Mouse (Mus musculus) midbrain, embryonic 12.5 days (tissue): ENCODE measurements around the gene Cdkal1. TPM values are rescaled to one million over a fixed set of nuclear protein-coding genes. Genes with fewer than 3 reads are reported as not detected.

ENCODE experiments used
- ATAC-seq: fragments of 200-750 bp; cut with Nextera tagmentation; 2 replicates; pipeline ENCODE4 v1.8.0; 2017; ENCODE audit warnings: low read depth, moderate TSS enrichment, moderate library complexity; ENCODE audit not compliant: low FRiP score
- H3K27ac ChIP-seq: fragments of 300-500 bp; sonication (generic); replicated peaks from 2 replicates; pipeline ENCODE4 v1.5.1; 2016; ENCODE audit warnings: mild to moderate bottlenecking
- H3K27me3 ChIP-seq: fragments of 300-500 bp; sonication (generic); 2 replicates; pipeline ENCODE4 v1.6.1; 2016; ENCODE audit warnings: mild to moderate bottlenecking
- H3K36me3 ChIP-seq: fragments of 300-500 bp; sonication (generic); 2 replicates; pipeline ENCODE4 v1.6.1; 2016
- H3K4me1 ChIP-seq: fragments of 300-500 bp; sonication (generic); 2 replicates; pipeline ENCODE4 v1.6.1; 2016
- H3K4me2 ChIP-seq: fragments of 300-500 bp; sonication (generic); replicated peaks from 2 replicates; pipeline ENCODE4 v1.6.1; 2016; ENCODE audit warnings: mild to moderate bottlenecking, moderate library complexity
- H3K4me3 ChIP-seq: fragments of 300-500 bp; sonication (generic); 2 replicates; pipeline ENCODE4 v1.5.1; 2016; ENCODE audit warnings: mild to moderate bottlenecking
- H3K9ac ChIP-seq: fragments of 300-500 bp; sonication (generic); replicated peaks from 2 replicates; pipeline ENCODE4 v1.6.1; 2016; ENCODE audit warnings: mild to moderate bottlenecking, moderate library complexity
- H3K9me3 ChIP-seq: fragments of 300-500 bp; sonication (generic); 2 replicates; pipeline ENCODE4 v1.6.1; 2016; ENCODE audit warnings: mild to moderate bottlenecking
- WGBS: fragments of 180-500 bp; shearing (Covaris S2); methylation state at CpG from one replicate; pipeline ENCODE4 v1.1.7; 2016; 5-methylcytosine and 5-hydroxymethylcytosine counted together
- polyA plus RNA-seq: library from polyadenylated mRNA; unstranded; fragments of >200 nt; fragmentation: Nextera tagmentation; extraction: Ambion mirVana; gene quantifications from 2 replicates; pipeline ENCODE4 v1.2.1, GENCODE M21; 2016

Cdkal1 gene
- polyA plus RNA-seq, 1 experiment from 2014 or later: 33.3 TPM

- ATAC-seq: no peak
- Histone ChIP-seq H3K27me3 (no peaks in the 10 kb centered on the region), H3K9ac (no peak overlapping the region), H3K4me1 (no peaks in the 10 kb centered on the region), H3K4me2 (no peak overlapping the region), H3K4me3 (no peak overlapping the region), H3K9me3 (peaks cover 6% of the 10 kb centered on the region; the same call in 1 of the 2 replicates), H3K36me3 (no peaks in the 10 kb centered on the region), H3K27ac (peak overlapping the region; percentile 30; the same call in 1 of the 2 replicates)
- 78% methylated on average over 5 of the region's 5 CpGs for WGBS
These were observed 265.3 kb downstream of the Cdkal1 start for GRCm38 (mm10) chr13:29590164-29590563.

GRCm38 (mm10) chr13:29588693-29589092 lies 266.8 kb downstream of the Cdkal1 start:
- Histone ChIP-seq H3K4me1 (no peaks in the 10 kb centered on the region), H3K4me3 (no peak overlapping the region), H3K4me2 (no peak overlapping the region), H3K9ac (no peak overlapping the region), H3K27me3 (no peaks in the 10 kb centered on the region), H3K36me3 (no peaks in the 10 kb centered on the region), H3K27ac (no peak overlapping the region), H3K9me3 (peaks cover 6% of the 10 kb centered on the region; the same call in 1 of the 2 replicates)
- 97% methylated on average over 4 of the region's 4 CpGs for WGBS
- no peak for ATAC-seq

DNA sequence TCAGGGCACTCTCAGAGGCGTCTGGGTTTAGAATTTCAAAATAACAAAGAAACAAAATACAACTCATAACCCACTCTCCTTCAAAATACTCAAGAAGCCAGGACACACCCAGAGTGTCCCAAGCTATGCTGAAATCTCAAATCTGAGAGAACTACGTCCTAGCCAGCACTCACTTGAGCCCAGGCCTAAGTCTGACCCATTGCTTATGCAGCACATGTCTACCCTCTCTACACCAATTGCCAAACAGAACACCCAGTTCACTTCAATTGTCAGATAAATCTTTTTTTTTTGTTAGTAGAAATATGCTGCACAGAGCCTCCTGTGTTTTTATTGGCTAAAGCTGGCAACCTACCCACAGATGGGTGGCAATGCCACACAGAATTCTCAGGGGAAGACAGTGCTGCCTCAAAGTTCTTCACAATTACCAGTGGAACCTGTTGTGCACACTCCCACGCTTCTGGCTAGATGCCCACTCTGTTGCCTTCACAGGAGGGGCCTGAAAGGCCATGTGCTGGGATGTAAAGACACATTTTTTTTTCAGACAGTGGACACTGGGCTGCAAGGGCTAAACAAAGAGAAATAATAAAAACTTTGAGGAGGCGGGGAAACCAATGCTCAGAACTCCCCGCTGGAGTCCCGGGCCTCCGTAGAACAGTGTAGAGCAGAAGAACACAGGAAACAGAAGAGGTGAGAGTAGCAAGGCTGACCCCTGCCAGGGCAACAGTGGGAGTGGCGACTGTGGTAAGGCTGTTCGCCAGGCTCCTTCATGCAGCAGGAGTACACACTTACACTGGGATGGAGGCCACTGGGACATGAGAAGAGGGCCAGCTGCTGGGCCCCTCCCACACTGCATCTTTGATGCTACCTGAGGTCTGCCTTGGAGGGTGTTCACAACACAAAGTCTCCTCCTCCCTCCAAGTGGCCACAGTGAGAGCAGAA lies 273.4 kb downstream of the Cdkal1 start:
- 81% methylated on average over 9 of the region's 9 CpGs for WGBS
- no peak overlapping the region for H3K4me2 ChIP-seq
- ATAC-seq: peak; percentile 16; the same call in 1 of the 2 replicates
- 0 out of 2 replicates have a peak, but pooled peaks cover 4% of the 10 kb centered on the region for H3K4me1 ChIP-seq
- no peaks in the 10 kb centered on the region for H3K9me3 ChIP-seq
- H3K27ac ChIP-seq: no peak overlapping the region
- H3K9ac ChIP-seq: no peak overlapping the region
- H3K36me3 ChIP-seq: no peaks in the 10 kb centered on the region
- H3K27me3 ChIP-seq: no peaks in the 10 kb centered on the region
- H3K4me3 ChIP-seq: no peak overlapping the region

DNA sequence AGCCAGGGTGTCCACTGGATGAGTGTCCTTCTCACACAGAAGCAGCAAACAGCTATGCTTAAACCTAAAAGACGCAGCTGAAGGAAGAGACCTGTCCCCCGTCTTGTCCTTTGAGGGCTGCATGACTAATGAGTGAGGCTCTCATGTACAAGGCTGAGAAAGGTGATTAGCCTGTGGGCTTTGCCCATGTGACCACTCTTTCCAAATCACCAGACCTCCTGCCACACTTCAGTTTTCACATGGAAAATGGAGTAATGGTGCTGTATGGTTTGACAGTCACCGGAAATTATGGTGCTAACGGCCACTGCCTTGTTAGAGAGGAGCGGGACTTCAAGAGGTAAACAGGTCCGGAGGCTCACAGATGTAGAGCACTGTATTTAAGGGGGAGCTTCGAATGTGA lies 274.7 kb downstream of the Cdkal1 start:
- Histone ChIP-seq H3K36me3 (no peaks in the 10 kb centered on the region), H3K27ac (0 out of 2 replicates have a peak overlapping the region, but pooled peaks have one; percentile 6), H3K27me3 (no peaks in the 10 kb centered on the region), H3K9me3 (no peaks in the 10 kb centered on the region), H3K4me2 (no peak overlapping the region), H3K4me1 (0 out of 2 replicates have a peak, but pooled peaks cover 4% of the 10 kb centered on the region), H3K9ac (no peak overlapping the region), H3K4me3 (no peak overlapping the region)
- 80% methylated on average over 7 of the region's 7 CpGs for WGBS
- ATAC-seq: no peak; the same call in 1 of the 2 replicates

DNA sequence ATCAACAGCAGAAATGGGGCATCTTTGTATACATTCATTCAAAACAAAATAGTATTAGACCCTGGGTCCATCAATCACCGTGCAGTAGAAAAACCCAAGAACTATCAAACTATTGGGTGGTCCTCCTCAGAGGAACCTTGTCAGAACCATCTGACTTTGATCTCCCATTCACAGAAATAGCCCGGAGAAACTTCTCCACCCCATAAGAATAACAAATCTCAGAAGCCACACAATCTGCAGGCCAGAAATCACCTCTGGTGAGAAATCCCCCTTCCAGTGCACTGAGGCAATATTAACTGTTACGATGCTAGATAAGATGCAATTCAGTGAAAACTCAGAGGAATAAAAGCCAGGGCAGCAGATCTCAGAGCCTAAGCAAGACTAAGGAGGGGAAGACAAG lies 275.5 kb downstream of the Cdkal1 start:
- Histone ChIP-seq H3K36me3 (no peaks in the 10 kb centered on the region), H3K4me3 (no peak overlapping the region), H3K4me1 (0 out of 2 replicates have a peak, but pooled peaks cover 4% of the 10 kb centered on the region), H3K4me2 (no peak overlapping the region), H3K27me3 (no peaks in the 10 kb centered on the region), H3K9ac (no peak overlapping the region), H3K27ac (no peak overlapping the region), H3K9me3 (no peaks in the 10 kb centered on the region)
- WGBS: 85% methylated on average over 3 of the region's 3 CpGs
- ATAC-seq: no peak

DNA sequence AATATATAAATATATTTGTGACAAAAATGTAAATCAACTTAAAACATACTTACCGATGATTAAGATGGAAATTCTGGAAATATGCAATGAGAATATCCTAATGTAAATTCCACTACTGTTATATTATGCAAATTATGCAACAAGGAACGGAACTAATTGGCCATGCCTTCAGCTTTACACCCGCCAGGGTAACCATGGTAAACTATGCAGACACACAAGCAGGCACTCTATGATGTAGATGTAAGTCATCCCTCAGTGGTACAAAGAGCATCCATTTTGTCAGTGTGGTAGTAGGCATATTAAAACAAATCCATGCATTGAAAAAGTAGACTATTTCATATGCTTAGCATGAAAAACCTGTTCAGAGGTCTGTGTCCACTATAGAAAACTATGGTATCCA lies 276.9 kb downstream of the Cdkal1 start:
- Histone ChIP-seq H3K9me3 (no peaks in the 10 kb centered on the region), H3K27me3 (no peaks in the 10 kb centered on the region), H3K4me3 (no peak overlapping the region), H3K9ac (no peak overlapping the region), H3K36me3 (no peaks in the 10 kb centered on the region), H3K4me1 (0 out of 2 replicates have a peak, but pooled peaks cover 4% of the 10 kb centered on the region), H3K27ac (no peak overlapping the region), H3K4me2 (no peak overlapping the region)
- WGBS: 84% methylated on average over 3 of the region's 3 CpGs
- no peak for ATAC-seq

- H3K4me1 ChIP-seq: no peaks in the 10 kb centered on the region
- H3K4me2 ChIP-seq: no peak overlapping the region
- H3K9ac ChIP-seq: no peak overlapping the region
- H3K36me3 ChIP-seq: no peaks in the 10 kb centered on the region
- H3K27me3 ChIP-seq: no peaks in the 10 kb centered on the region
- H3K4me3 ChIP-seq: no peak overlapping the region
- H3K27ac ChIP-seq: no peak overlapping the region
- no peak for ATAC-seq
- 82% methylated on average over 1 of the region's 1 CpGs for WGBS
- H3K9me3 ChIP-seq: no peaks in the 10 kb centered on the region
These were observed 280.7 kb downstream of the Cdkal1 start for GRCm38 (mm10) chr13:29574784-29575183.

DNA sequence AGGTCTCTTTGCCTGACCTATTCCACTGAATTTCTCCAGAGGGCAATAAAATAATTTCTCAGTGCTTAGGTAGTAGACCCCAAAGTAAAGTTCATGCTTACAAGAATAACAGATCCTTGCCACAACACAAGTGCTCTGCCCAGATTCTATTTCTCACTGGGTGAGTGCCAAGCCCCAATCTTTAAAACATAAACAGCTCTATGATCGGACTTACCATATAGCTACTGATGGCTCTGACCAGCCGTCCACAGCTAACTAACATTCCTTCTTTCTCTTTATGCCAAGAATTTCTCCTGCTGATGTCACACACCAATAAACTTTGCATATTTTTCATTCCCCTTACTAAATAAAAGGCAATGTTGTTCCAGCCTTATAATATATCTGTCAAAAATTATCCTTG lies 283.0 kb downstream of the Cdkal1 start:
- no peak for ATAC-seq
- no peaks in the 10 kb centered on the region for H3K4me1 ChIP-seq
- WGBS: 88% methylated on average over 2 of the region's 2 CpGs

GRCm38 (mm10) chr13:29565710-29566109 lies 289.8 kb downstream of the Cdkal1 start:
- Histone ChIP-seq H3K9me3 (no peaks in the 10 kb centered on the region), H3K9ac (no peak overlapping the region), H3K4me1 (no peaks in the 10 kb centered on the region), H3K36me3 (no peaks in the 10 kb centered on the region), H3K27ac (no peak overlapping the region), H3K4me3 (no peak overlapping the region), H3K27me3 (no peaks in the 10 kb centered on the region), H3K4me2 (no peak overlapping the region)
- 68% methylated on average over 5 of the region's 5 CpGs for WGBS
- ATAC-seq: 0 out of 2 replicates have a peak, but pooled peaks have one; percentile 34

More for the DNA sequence above, 283.0 kb downstream of the Cdkal1 start:
- Histone ChIP-seq H3K27ac (no peak overlapping the region), H3K36me3 (no peaks in the 10 kb centered on the region), H3K4me3 (no peak overlapping the region), H3K27me3 (no peaks in the 10 kb centered on the region), H3K9ac (no peak overlapping the region), H3K9me3 (no peaks in the 10 kb centered on the region), H3K4me2 (no peak overlapping the region)

GRCm38 (mm10) chr13:29559188-29559587 lies 296.3 kb downstream of the Cdkal1 start:
- no peaks in the 10 kb centered on the region for H3K4me1 ChIP-seq
- no peak overlapping the region for H3K9ac ChIP-seq
- no peak for ATAC-seq
- H3K36me3 ChIP-seq: no peaks in the 10 kb centered on the region
- 83% methylated on average over 3 of the region's 3 CpGs for whole genome bisulfite sequencing
- no peak overlapping the region for H3K4me3 ChIP-seq
- no peaks in the 10 kb centered on the region for H3K27me3 ChIP-seq
- H3K4me2 ChIP-seq: no peak overlapping the region
- H3K9me3 ChIP-seq: no peaks in the 10 kb centered on the region
- H3K27ac ChIP-seq: no peak overlapping the region

DNA sequence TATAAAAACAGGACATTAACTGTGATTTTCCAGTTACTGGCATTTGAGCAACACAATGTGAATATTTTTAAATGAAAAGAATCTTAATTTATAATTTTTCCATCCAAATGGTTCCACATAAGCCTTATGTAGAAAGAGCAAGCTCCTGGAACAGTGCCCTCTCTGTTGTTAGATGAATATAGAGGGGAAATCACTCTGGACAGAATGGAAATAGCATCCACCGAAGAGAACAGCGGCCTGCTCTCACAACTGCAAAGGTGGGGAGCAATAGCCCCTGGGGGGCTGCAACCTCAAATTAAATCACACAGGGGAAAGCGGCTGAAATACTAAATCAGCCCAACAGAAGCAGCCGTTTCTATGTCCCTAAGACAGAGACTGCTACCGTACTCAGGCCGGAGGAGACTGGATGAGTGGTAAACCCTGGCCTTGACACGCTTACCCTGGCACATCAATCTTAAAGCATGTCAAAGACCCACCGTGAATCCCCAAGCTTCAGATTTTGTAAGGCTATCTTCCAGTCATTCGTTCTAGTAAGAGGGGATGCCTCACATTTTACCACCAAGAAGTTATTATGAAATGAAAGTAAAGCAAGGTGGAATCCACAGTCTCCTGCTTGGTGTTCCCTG lies 300.2 kb downstream of the Cdkal1 start:
- Histone ChIP-seq H3K27ac (no peak overlapping the region), H3K27me3 (no peaks in the 10 kb centered on the region), H3K9ac (no peak overlapping the region), H3K9me3 (no peaks in the 10 kb centered on the region), H3K4me3 (no peak overlapping the region), H3K4me2 (no peak overlapping the region), H3K36me3 (no peaks in the 10 kb centered on the region), H3K4me1 (no peaks in the 10 kb centered on the region)
- ATAC-seq: no peak
- WGBS: 93% methylated on average over 9 of the region's 9 CpGs

DNA sequence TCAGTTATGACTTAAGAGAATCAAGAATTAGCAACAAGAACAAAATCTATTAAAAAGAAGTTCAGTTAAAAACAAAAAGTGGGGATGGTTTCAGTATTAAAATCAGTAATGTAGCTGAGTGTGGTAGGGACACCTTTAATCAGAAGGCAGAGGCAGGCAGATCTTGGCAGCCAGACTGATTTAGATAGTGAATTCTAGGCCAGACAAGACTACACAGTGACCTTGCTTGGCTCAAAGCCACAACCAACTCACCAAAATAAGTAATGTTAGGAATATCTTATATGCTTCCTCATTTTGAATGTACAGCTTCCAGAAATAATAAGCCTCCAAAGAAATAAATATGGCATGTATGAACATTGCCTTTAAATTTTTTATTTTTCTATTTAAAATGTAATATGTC lies 301.7 kb downstream of the Cdkal1 start:
- Histone ChIP-seq H3K4me3 (no peak overlapping the region), H3K36me3 (no peaks in the 10 kb centered on the region), H3K9ac (no peak overlapping the region), H3K27me3 (no peaks in the 10 kb centered on the region), H3K4me2 (no peak overlapping the region), H3K9me3 (no peaks in the 10 kb centered on the region), H3K27ac (no peak overlapping the region), H3K4me1 (no peaks in the 10 kb centered on the region)
- ATAC-seq: no peak
